Mouse (Mus musculus) liver, embryonic 11.5 days (tissue): ENCODE results near the gene Wfikkn2. TPM values are rescaled to one million over a fixed set of nuclear protein-coding genes. Genes with fewer than 3 reads are reported as not detected.

ENCODE experiments used
- ATAC-seq: fragments of 200-750 bp; cut with Nextera tagmentation; replicated peaks from 2 replicates; pipeline ENCODE4 v1.8.0; 2017; ENCODE audit warnings: moderate number of reproducible peaks, mild to moderate bottlenecking, moderate TSS enrichment, moderate library complexity; ENCODE audit not compliant: low FRiP score
- DNase-seq: peaks from one replicate; pipeline ENCODE4 v3.0.0-alpha.2; 2017; ENCODE audit warnings: low spot score
- H3K27ac ChIP-seq: fragments of 300-500 bp; sonication (generic); 2 replicates; pipeline ENCODE4 v1.5.1; 2014; ENCODE audit warnings: mild to moderate bottlenecking, low read depth, low read length, control low read depth
- H3K27me3 ChIP-seq: fragments of 300-500 bp; sonication (generic); replicated peaks from 2 replicates; pipeline ENCODE4 v1.6.1; 2014; ENCODE audit warnings: low read length, mixed read lengths; ENCODE audit not compliant: control insufficient read depth, insufficient read depth
- H3K36me3 ChIP-seq: fragments of 300-500 bp; sonication (generic); 2 replicates; pipeline ENCODE4 v1.6.1; 2014; ENCODE audit warnings: mild to moderate bottlenecking, low read length, moderate library complexity, mixed read lengths; ENCODE audit not compliant: control insufficient read depth, insufficient read depth
- H3K4me1 ChIP-seq: fragments of 300-500 bp; sonication (generic); replicated peaks from 2 replicates; pipeline ENCODE4 v1.6.1; 2014; ENCODE audit warnings: low read length, mixed read lengths; ENCODE audit not compliant: control insufficient read depth, insufficient read depth
- H3K4me2 ChIP-seq: fragments of 300-500 bp; sonication (generic); 2 replicates; pipeline ENCODE4 v1.6.1; 2014; ENCODE audit warnings: mild to moderate bottlenecking, control low read depth, moderate library complexity
- H3K4me3 ChIP-seq: fragments of 300-500 bp; sonication (generic); 2 replicates; pipeline ENCODE4 v1.5.1; 2014; ENCODE audit warnings: low read depth, low read length, control low read depth
- H3K9ac ChIP-seq: fragments of 300-500 bp; sonication (generic); 2 replicates; pipeline ENCODE4 v1.6.1; 2014; ENCODE audit warnings: low read depth, low read length, control low read depth
- H3K9me3 ChIP-seq: fragments of 300-500 bp; sonication (generic); 2 replicates; pipeline ENCODE4 v1.6.1; 2016; ENCODE audit warnings: low read length, inconsistent platforms, mixed read lengths; ENCODE audit not compliant: control insufficient read depth
- WGBS: fragments of 180-500 bp; shearing (Covaris S2); extraction: QIAGEN DNeasy Blood & Tissue Kit; methylation state at CpG from one replicate; pipeline ENCODE4 v1.1.7; 2014; 5-methylcytosine and 5-hydroxymethylcytosine counted together
- polyA plus RNA-seq: library from polyadenylated mRNA; unstranded; fragments of >200 nt; fragmentation: Nextera tagmentation; extraction: Ambion mirVana; gene quantifications from 2 replicates; pipeline ENCODE4 v1.2.1, GENCODE M21; 2014

Wfikkn2 gene
- polyA plus RNA-seq, 1 experiment from 2014 or later: 0.36 TPM

DNA sequence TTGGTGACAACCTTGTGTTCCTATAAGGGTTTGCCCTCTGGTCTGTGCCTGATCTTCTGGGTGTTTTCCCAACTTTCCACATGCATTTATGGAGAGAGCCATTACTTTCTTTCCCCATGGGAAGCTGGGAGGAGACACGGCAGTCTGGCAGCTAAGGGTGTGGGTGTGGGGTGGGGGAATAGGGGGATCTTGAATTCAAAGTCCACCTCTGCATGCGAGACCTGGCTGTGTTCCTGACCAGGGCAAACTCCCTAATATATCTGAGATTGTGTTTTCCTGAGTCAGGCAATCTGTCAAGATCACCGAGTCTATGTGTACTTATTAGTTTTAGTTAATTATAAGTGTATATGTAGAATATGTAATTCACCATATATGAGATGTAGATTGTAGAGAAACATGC lies 49.5 kb downstream of the Wfikkn2 start:
- peaks cover 15% of the 10 kb centered on the region for H3K4me1 ChIP-seq
- no peaks in the 10 kb centered on the region for H3K9me3 ChIP-seq
- DNase-seq (no peak), ATAC-seq (no peak)
- no peak overlapping the region for H3K4me2 ChIP-seq
- WGBS: 68% methylated on average over 3 of the region's 3 CpGs
- H3K9ac ChIP-seq: no peak overlapping the region
- H3K27ac ChIP-seq: no peak overlapping the region
- H3K27me3 ChIP-seq: no peaks in the 10 kb centered on the region
- no peaks in the 10 kb centered on the region for H3K36me3 ChIP-seq
- no peak overlapping the region for H3K4me3 ChIP-seq

DNA sequence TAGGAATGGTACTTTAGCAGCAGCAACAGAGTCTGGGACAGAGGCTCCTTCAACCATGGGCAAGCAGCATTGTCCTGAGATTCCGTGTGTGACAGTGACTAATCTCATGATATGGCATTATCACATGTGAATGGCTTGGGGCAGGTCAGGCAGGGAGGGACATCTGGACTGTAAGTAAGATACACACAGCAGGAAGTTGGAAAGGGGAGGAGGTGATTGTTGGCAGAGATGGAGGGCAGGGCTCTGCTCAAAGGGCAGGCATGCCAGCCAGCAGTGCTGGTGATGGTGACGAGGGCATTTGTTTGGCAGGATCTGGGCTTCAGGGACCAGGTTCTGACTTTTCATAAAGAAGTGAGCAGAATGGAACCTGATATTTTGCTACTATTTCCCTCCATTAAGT lies 52.7 kb downstream of the Wfikkn2 start:
- DNase-seq (no peak), ATAC-seq (no peak)
- H3K9ac ChIP-seq: no peak overlapping the region
- no peak overlapping the region for H3K4me2 ChIP-seq
- 71% methylated on average over 2 of the region's 2 CpGs for WGBS
- H3K27me3 ChIP-seq: no peaks in the 10 kb centered on the region
- no peak overlapping the region for H3K27ac ChIP-seq
- H3K4me3 ChIP-seq: no peak overlapping the region
- H3K36me3 ChIP-seq: no peaks in the 10 kb centered on the region
- H3K9me3 ChIP-seq: no peaks in the 10 kb centered on the region
- H3K4me1 ChIP-seq: peaks cover 11% of the 10 kb centered on the region

DNA sequence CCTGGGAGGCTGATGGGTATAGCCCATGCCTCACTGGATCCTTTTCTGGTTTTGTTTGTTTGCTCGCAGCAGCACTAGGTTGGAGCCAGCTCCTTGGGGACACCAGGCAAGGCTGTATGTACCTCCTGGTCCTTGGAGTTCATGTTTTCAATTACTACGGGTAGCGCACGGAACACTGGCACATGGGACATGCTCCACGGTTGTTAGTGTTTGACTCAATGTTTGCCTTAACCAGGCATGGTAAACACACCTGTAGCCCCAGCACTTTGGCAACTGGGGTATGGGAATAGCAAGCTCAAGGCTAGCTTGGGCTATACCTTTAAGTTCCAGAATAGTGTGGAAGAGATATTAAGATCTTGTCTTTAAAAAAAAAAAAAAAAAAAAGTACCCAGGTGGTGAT lies 55.1 kb downstream of the Wfikkn2 start:
- WGBS: 78% methylated on average over 5 of the region's 5 CpGs

DNA sequence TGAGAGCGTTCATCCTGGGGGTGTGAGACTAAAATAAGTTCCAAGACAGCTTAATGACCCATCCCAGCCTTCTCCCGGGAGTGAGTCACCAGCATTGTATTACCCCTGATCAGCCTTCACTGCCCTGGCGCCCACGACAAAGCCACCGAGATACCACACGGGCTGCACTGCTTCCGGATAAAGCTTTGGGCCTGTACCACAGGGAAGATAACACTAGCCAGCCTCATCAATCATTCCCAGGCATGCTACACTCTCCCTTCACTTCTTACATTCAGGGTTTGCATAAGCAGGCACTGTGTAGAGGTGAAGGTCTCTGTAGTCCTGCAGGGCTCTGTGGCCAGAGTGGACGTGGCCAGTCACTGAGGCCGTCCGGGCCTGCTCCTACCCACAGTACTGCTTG lies 56.2 kb downstream of the Wfikkn2 start:
- Histone ChIP-seq H3K4me3 (no peak overlapping the region), H3K27ac (peak overlapping the region; percentile 28; the same call in 1 of the 2 replicates)
- ATAC-seq: peak; percentile 66

More for the DNA sequence above, 55.1 kb downstream of the Wfikkn2 start:
- H3K27ac ChIP-seq: no peak overlapping the region
- no peak overlapping the region for H3K4me2 ChIP-seq
- no peak overlapping the region for H3K9ac ChIP-seq
- H3K27me3 ChIP-seq: no peaks in the 10 kb centered on the region
- H3K9me3 ChIP-seq: no peaks in the 10 kb centered on the region
- DNase-seq (no peak), ATAC-seq (no peak)
- peaks cover 9% of the 10 kb centered on the region for H3K4me1 ChIP-seq
- H3K4me3 ChIP-seq: no peak overlapping the region
- no peaks in the 10 kb centered on the region for H3K36me3 ChIP-seq

More for the DNA sequence above, 56.2 kb downstream of the Wfikkn2 start:
- Histone ChIP-seq H3K9me3 (no peaks in the 10 kb centered on the region), H3K4me2 (peak overlapping the region; percentile 15; the same call in 1 of the 2 replicates), H3K9ac (no peak overlapping the region), H3K27me3 (no peaks in the 10 kb centered on the region), H3K36me3 (no peaks in the 10 kb centered on the region), H3K4me1 (peaks cover 9% of the 10 kb centered on the region)
- DNase-seq: peak; percentile 46
- WGBS: 27% methylated on average over 10 of the region's 10 CpGs

Other genes with a start within 250 kb of the Wfikkn2 start
- 19.5 and 24.6 TPM in 2 replicates for gene Spag9, start 249.9 kb downstream of the Wfikkn2 start, polyA plus RNA-seq
- 18.4 and 18.6 TPM in 2 replicates for gene Tob1, start 34.6 kb downstream of the Wfikkn2 start, polyA plus RNA-seq
- gene Gm21885, start 35.9 kb upstream of the Wfikkn2 start, polyA plus RNA-seq: 0.40 TPM in 1 of 2 replicates, not detected in the other
- gene Luc7l3, start 76.0 kb upstream of the Wfikkn2 start, polyA plus RNA-seq: 90.6 and 97.6 TPM in 2 replicates
- 12.7 and 13.2 TPM in 2 replicates for gene Ankrd40, start 82.0 kb upstream of the Wfikkn2 start, polyA plus RNA-seq
- gene Abcc3, start 147.0 kb upstream of the Wfikkn2 start, polyA plus RNA-seq: 3.2 and 6.0 TPM in 2 replicates
- gene Cacna1g, start 228.2 kb upstream of the Wfikkn2 start, polyA plus RNA-seq: 2.7 and 4.7 TPM in 2 replicates
- not detected in 2 replicates for gene Spata20, start 240.2 kb upstream of the Wfikkn2 start, polyA plus RNA-seq